Mouse (Mus musculus) forebrain, postnatal 0 days (tissue): ENCODE measurements around the gene Klhl12. TPM values are rescaled to one million over a fixed set of nuclear protein-coding genes. Genes with fewer than 3 reads are reported as not detected.

Experiments used
- ATAC-seq: fragments of 200-750 bp; cut with Nextera tagmentation; 2 replicates; pipeline ENCODE4 v1.8.0; 2017; ENCODE audit warnings: mild to moderate bottlenecking, moderate library complexity
- DNase-seq: peaks from one replicate; pipeline ENCODE4 v3.0.0-alpha.2; 2015
- H3K27ac ChIP-seq: fragments of 300-500 bp; sonication (generic); 2 replicates; pipeline ENCODE4 v1.5.1; 2014; ENCODE audit warnings: low read depth, mild to moderate bottlenecking, antibody characterized with exemption, low read length, moderate library complexity, mixed read lengths
- H3K27me3 ChIP-seq: fragments of 300-500 bp; sonication (generic); 2 replicates; pipeline ENCODE4 v1.6.1; 2014; ENCODE audit warnings: mild to moderate bottlenecking, low read length, mixed read lengths; ENCODE audit not compliant: insufficient read depth
- H3K36me3 ChIP-seq: fragments of 300-500 bp; sonication (generic); 2 replicates; pipeline ENCODE4 v1.6.1; 2014; ENCODE audit warnings: mild to moderate bottlenecking, moderate library complexity; ENCODE audit not compliant: insufficient read depth
- H3K4me1 ChIP-seq: fragments of 300-500 bp; sonication (generic); 2 replicates; pipeline ENCODE4 v1.6.1; 2014; ENCODE audit warnings: antibody characterized with exemption; ENCODE audit not compliant: insufficient read depth
- H3K4me2 ChIP-seq: fragments of 300-500 bp; sonication (generic); 2 replicates; pipeline ENCODE4 v1.6.1; 2014; ENCODE audit warnings: low read depth, mild to moderate bottlenecking, moderate library complexity
- H3K4me3 ChIP-seq: fragments of 300-500 bp; sonication (generic); 2 replicates; pipeline ENCODE4 v1.5.1; 2014; ENCODE audit warnings: low read depth, low read length, mixed read lengths
- H3K9ac ChIP-seq: fragments of 300-500 bp; sonication (generic); 2 replicates; pipeline ENCODE4 v1.6.1; 2014; ENCODE audit warnings: mild to moderate bottlenecking
- H3K9me3 ChIP-seq: fragments of 300-500 bp; sonication (generic); 2 replicates; pipeline ENCODE4 v1.6.1; 2016; ENCODE audit warnings: low read length
- CTCF ChIP-seq: sonication (generic); IDR thresholded peaks from 2 replicates; pipeline ENCODE4 v1.5.1; 2016; ENCODE audit warnings: antibody characterized with exemption, control low read depth, low read depth
- WGBS: fragments of 180-500 bp; shearing (Covaris S2); extraction: QIAGEN DNeasy Blood & Tissue Kit; methylation state at CpG from one replicate; pipeline ENCODE4 v1.1.7; 2014; 5-methylcytosine and 5-hydroxymethylcytosine counted together
- polyA plus RNA-seq: library from polyadenylated mRNA; unstranded; fragments of >200 nt; fragmentation: Nextera tagmentation; extraction: Ambion mirVana; gene quantifications from 2 replicates; pipeline ENCODE4 v1.2.1, GENCODE M21; 2015
- total RNA-seq: library from RNA; depleted of rRNA; stranded (reverse); fragments of >200 nt; gene quantifications from 2 replicates; pipeline ENCODE4 v1.2.3, GENCODE M21; 2014

Gene Klhl12
- total and polyA plus RNA-seq, 2 experiments from 2014 or later: 33.6 to 40.0 TPM

- Histone ChIP-seq H3K27ac (no peak overlapping the region), H3K36me3 (peaks cover 31% of the 10 kb centered on the region), H3K27me3 (no peaks in the 10 kb centered on the region), H3K9me3 (no peaks in the 10 kb centered on the region), H3K4me2 (no peak overlapping the region), H3K9ac (no peak overlapping the region), H3K4me1 (no peaks in the 10 kb centered on the region), H3K4me3 (no peak overlapping the region)
- TF ChIP-seq CTCF: no peak
- WGBS: 91% methylated on average over 6 of the region's 6 CpGs
- ATAC-seq (no peak), DNase-seq (no peak)
These were observed 35.8 kb downstream of the Klhl12 start for GRCm38 (mm10) chr1:134490903-134491801.

GRCm38 (mm10) chr1:134492276-134492675 is 36.9 kb downstream of the Klhl12 start:
- ATAC-seq (no peak), DNase-seq (no peak)
- Histone ChIP-seq H3K9ac (no peak overlapping the region), H3K9me3 (no peaks in the 10 kb centered on the region), H3K4me1 (no peaks in the 10 kb centered on the region), H3K27ac (no peak overlapping the region), H3K27me3 (no peaks in the 10 kb centered on the region), H3K4me3 (no peak overlapping the region), H3K36me3 (peaks cover 28% of the 10 kb centered on the region), H3K4me2 (no peak overlapping the region)
- WGBS: 78% methylated on average over 7 of the region's 7 CpGs
- TF ChIP-seq CTCF: no peak

- Histone ChIP-seq H3K36me3 (peaks cover 19% of the 10 kb centered on the region), H3K27ac (no peak overlapping the region), H3K9ac (no peak overlapping the region), H3K9me3 (no peaks in the 10 kb centered on the region), H3K27me3 (no peaks in the 10 kb centered on the region), H3K4me2 (no peak overlapping the region; the same call in 1 of the 2 replicates), H3K4me3 (no peak overlapping the region), H3K4me1 (no peaks in the 10 kb centered on the region)
- TF ChIP-seq CTCF: no peak
- 79% methylated on average over 2 of the region's 2 CpGs for WGBS
- ATAC-seq: no peak
- no peak for DNase-seq
These were observed 38.2 kb downstream of the Klhl12 start for GRCm38 (mm10) chr1:134493496-134493895.

GRCm38 (mm10) chr1:134493956-134494355 is 38.6 kb downstream of the Klhl12 start:
- no peak for ATAC-seq
- Histone ChIP-seq H3K4me1 (no peaks in the 10 kb centered on the region), H3K9ac (peak overlapping the region; percentile 65), H3K4me2 (peak overlapping the region; percentile 62), H3K36me3 (peaks cover 14% of the 10 kb centered on the region), H3K27me3 (no peaks in the 10 kb centered on the region), H3K9me3 (no peaks in the 10 kb centered on the region), H3K27ac (peak overlapping the region; percentile 94), H3K4me3 (peak overlapping the region; percentile 66)
- no peak for DNase-seq
- WGBS: 19% methylated on average over 5 of the region's 5 CpGs
- TF ChIP-seq CTCF: no peak

GRCm38 (mm10) chr1:134494428-134495215 is 39.3 kb downstream of the Klhl12 start, which contains the start of gene Rabif:
Gene Rabif (plus strand): TSS chr1:134494648.
- Histone ChIP-seq H3K4me2 (peak within 1 kb of the TSS; percentile 62), H3K4me1 (no peaks in the 10 kb centered on the region), H3K27me3 (no peaks in the 10 kb centered on the region), H3K9me3 (no peaks in the 10 kb centered on the region), H3K9ac (peak within 1 kb of the TSS; percentile 65), H3K27ac (peak within 1 kb of the TSS; percentile 94), H3K4me3 (peak within 1 kb of the TSS; percentile 66), H3K36me3 (peaks cover 8% of the 10 kb centered on the region)
- peak; percentile 99 for DNase-seq
- ATAC-seq: peak; percentile 100
- TF ChIP-seq CTCF: peak; percentile 58
- 2% methylated on average over 58 of the region's 58 CpGs for WGBS

- no peak for DNase-seq
- no peak for TF ChIP-seq CTCF
- H3K4me1 ChIP-seq: no peaks in the 10 kb centered on the region
- H3K36me3 ChIP-seq: peaks cover 6% of the 10 kb centered on the region; the same call in 1 of the 2 replicates
- 19% methylated on average over 5 of the region's 5 CpGs for WGBS
- peak overlapping the region; percentile 94; the same call in 1 of the 2 replicates for H3K27ac ChIP-seq
- ATAC-seq: no peak
- H3K9ac ChIP-seq: peak overlapping the region; percentile 65
- peak overlapping the region; percentile 66 for H3K4me3 ChIP-seq
- H3K9me3 ChIP-seq: no peaks in the 10 kb centered on the region
- no peaks in the 10 kb centered on the region for H3K27me3 ChIP-seq
- peak overlapping the region; percentile 62 for H3K4me2 ChIP-seq
These were observed 39.8 kb downstream of the Klhl12 start for GRCm38 (mm10) chr1:134495216-134495539.

- WGBS: 86% methylated on average over 10 of the region's 10 CpGs
- DNase-seq: no peak
- H3K36me3 ChIP-seq: peaks cover 5% of the 10 kb centered on the region; the same call in 1 of the 2 replicates
- no peaks in the 10 kb centered on the region for H3K9me3 ChIP-seq
- ATAC-seq: no peak
- no peak overlapping the region for H3K4me2 ChIP-seq
- no peaks in the 10 kb centered on the region for H3K27me3 ChIP-seq
- no peak for TF ChIP-seq CTCF
- no peak overlapping the region for H3K9ac ChIP-seq
- H3K4me3 ChIP-seq: no peak overlapping the region
- no peaks in the 10 kb centered on the region for H3K4me1 ChIP-seq
- no peak overlapping the region for H3K27ac ChIP-seq
These were observed 40.7 kb downstream of the Klhl12 start for GRCm38 (mm10) chr1:134495991-134496390.
